Mouse (Mus musculus): ENCODE data around the gene Tbc1d22b. TPM values are rescaled to one million over a fixed set of nuclear protein-coding genes. Genes with fewer than 3 reads are reported as not detected.

Gene Tbc1d22b
- 26.7 and 30.2 TPM in 2 replicates for total RNA-seq (2014; fragmentation: Nextera tagmentation)
- total RNA-seq (2017): 5.3 and 6.0 TPM in 2 replicates
- 24.9 and 26.2 TPM in 2 replicates for polyA plus RNA-seq (2012)

DNA sequence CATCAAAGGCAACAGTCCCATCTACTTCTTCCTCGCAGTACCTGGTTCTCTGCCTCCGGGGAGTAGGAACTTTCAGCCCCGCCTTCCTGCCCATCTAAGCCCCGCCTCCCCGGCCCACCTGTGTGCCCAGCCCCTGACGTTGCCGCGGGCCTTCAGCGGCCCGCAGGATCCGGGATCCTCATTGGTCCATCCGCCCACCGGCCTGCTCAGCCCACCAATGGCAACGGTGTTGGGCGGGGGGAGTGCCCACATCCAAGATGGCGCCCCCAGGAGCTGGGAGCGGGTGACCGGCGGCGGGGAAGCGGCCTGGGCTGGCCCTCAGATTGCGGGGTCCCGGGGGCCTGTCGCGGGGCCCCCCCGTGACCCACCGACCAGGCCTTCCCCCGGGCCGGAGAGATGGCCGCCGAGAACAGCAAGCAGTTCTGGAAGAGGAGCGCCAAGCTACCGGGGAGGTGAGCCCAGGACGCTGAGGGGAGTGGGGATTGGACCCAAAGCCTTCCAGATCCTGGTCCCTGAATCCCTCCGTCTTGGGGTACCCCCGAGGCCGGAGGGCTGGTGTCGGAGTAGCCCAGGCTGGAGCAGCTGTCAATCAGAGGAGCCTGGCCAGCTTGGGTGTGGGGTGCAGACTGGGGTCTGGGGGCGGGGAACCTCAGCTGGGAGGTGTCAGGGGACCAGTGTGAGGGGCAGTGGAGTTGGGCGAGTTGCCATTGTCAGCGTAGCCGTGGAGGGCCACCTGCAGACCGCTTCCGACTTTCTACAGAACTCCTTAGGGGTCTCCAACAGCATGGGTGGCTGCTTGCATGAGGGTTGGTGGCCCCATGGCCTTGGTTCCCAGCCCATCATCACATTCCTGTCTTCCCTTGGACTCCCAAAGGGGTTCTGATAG lies at the start of gene Tbc1d22b, which contains the start of gene Gm17657:
TSS of gene Tbc1d22b (plus strand) at position 243 of the 886 bp plus-strand sequence.
TSS of gene Gm17657 (minus strand) at position 96 of the 886 bp plus-strand sequence.
- H3K4me1 ChIP-seq (ENCODE audit: insufficient read depth, low read depth, low read length): peaks cover 29% of the 10 kb centered on the region
- H3K4me3 ChIP-seq (ENCODE audit: low read depth, low read length): peak within 1 kb of the TSS; percentile 92
- ATAC-seq (ENCODE audit: extremely low read depth, insufficient number of reproducible peaks, low FRiP score, poor library complexity, severe bottlenecking) (peak; percentile 98), DNase-seq (ENCODE audit: low spot score) (peak; percentile 100)
- peaks cover 20% of the 10 kb centered on the region for H3K36me3 ChIP-seq (replicated peaks)
- H3K27me3 ChIP-seq (ENCODE audit: insufficient read depth, low read length): peaks cover 8% of the 10 kb centered on the region; the same call in 1 of the 2 replicates
- 0 out of 2 replicates have a peak, but pooled peaks cover 4% of the 10 kb centered on the region for H3K9me3 ChIP-seq (replicated peaks)
- no peak for TF ChIP-seq POLR2AphosphoS5 (IDR thresholded peaks at IDR 0.05; ENCODE audit: insufficient replicate concordance, low read depth, low read length)
- TF ChIP-seq GATA2 (IDR thresholded peaks at IDR 0.05; ENCODE audit: borderline replicate concordance, low read depth, low read length): no peak
- TF ChIP-seq CTCF (IDR thresholded peaks at IDR 0.05; ENCODE audit: low read depth, low read length): no peak
- TF ChIP-seq TAL1 (conservative IDR thresholded peaks at IDR 0.05; ENCODE audit: low read depth, low read length): no peak
- TF ChIP-seq GATA1 (IDR thresholded peaks at IDR 0.05; ENCODE audit: borderline replicate concordance, low read length): no peak

GRCm38 (mm10) chr17:29500243-29500740 lies 49.3 kb upstream of the Tbc1d22b start:
- no peaks in the 10 kb centered on the region for H3K27me3 ChIP-seq (ENCODE audit: insufficient read depth, low read length)
- TF ChIP-seq GATA1 (IDR thresholded peaks at IDR 0.05; ENCODE audit: borderline replicate concordance, low read length) (no peak), TAL1 (conservative IDR thresholded peaks at IDR 0.05; ENCODE audit: low read depth, low read length) (no peak), CTCF (IDR thresholded peaks at IDR 0.05; ENCODE audit: low read depth, low read length) (no peak), POLR2AphosphoS5 (IDR thresholded peaks at IDR 0.05; ENCODE audit: insufficient replicate concordance, low read depth, low read length) (no peak), GATA2 (IDR thresholded peaks at IDR 0.05; ENCODE audit: borderline replicate concordance, low read depth, low read length) (no peak)
- DNase-seq (ENCODE audit: low spot score) (no peak), ATAC-seq (ENCODE audit: extremely low read depth, insufficient number of reproducible peaks, low FRiP score, poor library complexity, severe bottlenecking) (no peak)
- H3K4me1 ChIP-seq (ENCODE audit: insufficient read depth, low read depth, low read length): peaks cover 65% of the 10 kb centered on the region
- peaks cover 4% of the 10 kb centered on the region for H3K9me3 ChIP-seq (replicated peaks)
- peaks cover 12% of the 10 kb centered on the region for H3K36me3 ChIP-seq (replicated peaks)
- H3K4me3 ChIP-seq (ENCODE audit: low read depth, low read length): peak overlapping the region; percentile 39; the same call in 1 of the 2 replicates

GRCm38 (mm10) chr17:29500802-29501469 lies 48.6 kb upstream of the Tbc1d22b start:
- DNase-seq (ENCODE audit: low spot score): peak; percentile 68
- peak; percentile 61 for ATAC-seq (ENCODE audit: extremely low read depth, insufficient number of reproducible peaks, low FRiP score, poor library complexity, severe bottlenecking)
- Histone ChIP-seq H3K4me3 (ENCODE audit: low read depth, low read length) (no peak overlapping the region; the same call in 1 of the 2 replicates), H3K9me3 (replicated peaks) (peaks cover 4% of the 10 kb centered on the region), H3K4me1 (ENCODE audit: insufficient read depth, low read depth, low read length) (peaks cover 69% of the 10 kb centered on the region), H3K27me3 (ENCODE audit: insufficient read depth, low read length) (no peaks in the 10 kb centered on the region), H3K36me3 (replicated peaks) (peaks cover 12% of the 10 kb centered on the region)
- no peak for TF ChIP-seq CTCF (IDR thresholded peaks at IDR 0.05; ENCODE audit: low read depth, low read length)
- TF ChIP-seq TAL1 (conservative IDR thresholded peaks at IDR 0.05; ENCODE audit: low read depth, low read length): no peak; the same call in 1 of the 2 replicates
- no peak for TF ChIP-seq POLR2AphosphoS5 (IDR thresholded peaks at IDR 0.05; ENCODE audit: insufficient replicate concordance, low read depth, low read length)
- TF ChIP-seq GATA2 (IDR thresholded peaks at IDR 0.05; ENCODE audit: borderline replicate concordance, low read depth, low read length): no peak
- no peak for TF ChIP-seq GATA1 (IDR thresholded peaks at IDR 0.05; ENCODE audit: borderline replicate concordance, low read length)

DNA sequence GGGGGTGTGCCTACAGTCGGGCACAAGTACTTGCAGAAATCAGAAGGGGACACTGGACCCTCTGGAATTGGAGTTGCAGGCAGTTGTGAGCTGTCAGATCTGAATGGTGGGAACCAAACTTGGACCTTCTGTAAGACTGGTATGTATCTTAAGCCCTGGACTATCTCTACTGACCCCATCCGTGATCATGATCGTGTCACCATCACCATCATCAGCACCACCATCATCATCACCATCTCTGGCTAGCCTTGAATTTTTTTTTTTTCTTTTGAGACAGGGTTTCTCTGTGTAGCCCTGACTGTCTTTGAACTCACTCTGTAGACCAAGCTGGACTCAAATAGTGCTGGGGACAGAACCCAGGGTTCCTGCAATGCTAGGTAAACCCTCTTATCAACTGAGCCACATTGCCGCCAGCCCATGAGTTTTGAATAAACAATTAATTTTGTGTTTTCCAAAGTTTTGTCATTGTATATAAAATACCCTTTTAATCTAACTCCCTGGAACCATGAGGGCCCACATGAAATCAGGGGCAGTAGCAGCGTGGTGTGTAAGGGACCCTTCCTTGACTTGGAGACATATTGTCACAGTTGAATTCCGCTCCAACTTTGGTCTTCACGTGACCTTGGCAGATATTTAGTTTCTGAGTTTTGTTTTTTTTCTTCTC lies 47.4 kb upstream of the Tbc1d22b start:
- H3K4me1 ChIP-seq (ENCODE audit: insufficient read depth, low read depth, low read length): peaks cover 66% of the 10 kb centered on the region
- TF ChIP-seq GATA2 (IDR thresholded peaks at IDR 0.05; ENCODE audit: borderline replicate concordance, low read depth, low read length) (no peak), POLR2AphosphoS5 (IDR thresholded peaks at IDR 0.05; ENCODE audit: insufficient replicate concordance, low read depth, low read length) (no peak), CTCF (IDR thresholded peaks at IDR 0.05; ENCODE audit: low read depth, low read length) (no peak), GATA1 (IDR thresholded peaks at IDR 0.05; ENCODE audit: borderline replicate concordance, low read length) (no peak), TAL1 (conservative IDR thresholded peaks at IDR 0.05; ENCODE audit: low read depth, low read length) (peak; percentile 45)
- H3K4me3 ChIP-seq (ENCODE audit: low read depth, low read length): no peak overlapping the region

DNA sequence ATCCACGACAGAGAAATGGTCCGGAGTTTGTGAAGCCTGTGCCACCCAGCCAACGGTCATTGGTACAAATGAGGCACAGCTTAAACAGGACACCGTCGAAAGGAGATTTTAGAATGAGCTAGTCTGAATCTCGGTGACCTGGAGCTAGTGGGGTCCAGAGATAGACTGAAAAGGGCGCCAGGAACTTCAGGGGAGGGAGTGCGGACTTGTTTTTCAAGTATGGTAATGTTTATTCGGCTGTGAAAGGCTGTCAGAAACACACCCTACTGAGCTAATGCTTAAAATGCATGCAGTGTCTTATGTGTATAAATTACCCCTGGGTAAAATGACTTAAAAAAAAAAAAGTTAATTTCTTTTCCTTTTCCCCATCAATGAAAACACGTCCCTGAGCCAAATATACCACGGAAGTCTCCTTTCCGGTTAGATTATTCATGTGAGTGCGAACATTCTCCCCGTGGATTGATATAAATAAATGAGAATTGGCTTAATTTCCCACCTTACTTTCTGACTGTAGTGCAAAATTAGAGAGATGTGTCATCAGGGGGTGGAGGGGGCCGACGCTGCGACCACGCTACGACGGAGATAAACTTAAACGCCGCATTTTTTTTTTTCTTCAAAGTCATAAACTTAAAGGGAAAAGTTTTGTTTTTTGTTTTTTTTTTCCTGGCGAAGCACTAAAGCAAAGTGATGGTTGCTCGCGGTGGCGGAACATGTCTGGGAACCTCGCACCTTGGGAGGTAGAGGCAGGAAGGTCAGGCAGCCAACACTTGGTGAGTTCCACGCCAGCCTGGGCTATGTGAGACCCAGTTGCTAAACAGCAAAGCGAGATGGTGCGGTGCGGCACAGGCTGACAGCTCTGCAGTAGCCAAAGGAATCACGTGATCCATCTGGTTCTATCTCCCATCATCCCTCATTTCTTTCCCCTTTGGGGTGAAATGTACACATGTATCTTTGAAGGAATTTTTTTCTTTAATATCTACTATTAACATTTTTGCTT lies 46.6 kb upstream of the Tbc1d22b start:
- Histone ChIP-seq H3K9me3 (replicated peaks) (peaks cover 4% of the 10 kb centered on the region), H3K4me3 (ENCODE audit: low read depth, low read length) (no peak overlapping the region; the same call in 1 of the 2 replicates), H3K27me3 (ENCODE audit: insufficient read depth, low read length) (no peaks in the 10 kb centered on the region), H3K4me1 (ENCODE audit: insufficient read depth, low read depth, low read length) (peaks cover 68% of the 10 kb centered on the region), H3K36me3 (replicated peaks) (no peaks in the 10 kb centered on the region)
- ATAC-seq (ENCODE audit: extremely low read depth, insufficient number of reproducible peaks, low FRiP score, poor library complexity, severe bottlenecking) (no peak), DNase-seq (ENCODE audit: low spot score) (no peak)
- TF ChIP-seq GATA2 (IDR thresholded peaks at IDR 0.05; ENCODE audit: borderline replicate concordance, low read depth, low read length) (no peak), POLR2AphosphoS5 (IDR thresholded peaks at IDR 0.05; ENCODE audit: insufficient replicate concordance, low read depth, low read length) (no peak), TAL1 (conservative IDR thresholded peaks at IDR 0.05; ENCODE audit: low read depth, low read length) (no peak), GATA1 (IDR thresholded peaks at IDR 0.05; ENCODE audit: borderline replicate concordance, low read length) (no peak), CTCF (IDR thresholded peaks at IDR 0.05; ENCODE audit: low read depth, low read length) (no peak)

More for the DNA sequence above, 47.4 kb upstream of the Tbc1d22b start:
- DNase-seq (ENCODE audit: low spot score): no peak
- Histone ChIP-seq H3K27me3 (ENCODE audit: insufficient read depth, low read length) (no peaks in the 10 kb centered on the region), H3K9me3 (replicated peaks) (peaks cover 4% of the 10 kb centered on the region), H3K36me3 (replicated peaks) (no peaks in the 10 kb centered on the region)
- ATAC-seq (ENCODE audit: extremely low read depth, insufficient number of reproducible peaks, low FRiP score, poor library complexity, severe bottlenecking): no peak

Data from G1E (cell line).